Mouse (Mus musculus) B cell, adult 62 days (primary cell): ENCODE measurements around the gene Sptbn1. TPM values are rescaled to one million over a fixed set of nuclear protein-coding genes. Genes with fewer than 3 reads are reported as not detected.

ENCODE experiments used
- total RNA-seq: library from RNA; stranded (reverse); gene quantifications from 4 replicates; pipeline ENCODE4 v1.2.4, GENCODE M21; 2023

The Sptbn1 gene
- total RNA-seq = 204 to 215 TPM (median 209 TPM) in 4 replicates

DNA sequence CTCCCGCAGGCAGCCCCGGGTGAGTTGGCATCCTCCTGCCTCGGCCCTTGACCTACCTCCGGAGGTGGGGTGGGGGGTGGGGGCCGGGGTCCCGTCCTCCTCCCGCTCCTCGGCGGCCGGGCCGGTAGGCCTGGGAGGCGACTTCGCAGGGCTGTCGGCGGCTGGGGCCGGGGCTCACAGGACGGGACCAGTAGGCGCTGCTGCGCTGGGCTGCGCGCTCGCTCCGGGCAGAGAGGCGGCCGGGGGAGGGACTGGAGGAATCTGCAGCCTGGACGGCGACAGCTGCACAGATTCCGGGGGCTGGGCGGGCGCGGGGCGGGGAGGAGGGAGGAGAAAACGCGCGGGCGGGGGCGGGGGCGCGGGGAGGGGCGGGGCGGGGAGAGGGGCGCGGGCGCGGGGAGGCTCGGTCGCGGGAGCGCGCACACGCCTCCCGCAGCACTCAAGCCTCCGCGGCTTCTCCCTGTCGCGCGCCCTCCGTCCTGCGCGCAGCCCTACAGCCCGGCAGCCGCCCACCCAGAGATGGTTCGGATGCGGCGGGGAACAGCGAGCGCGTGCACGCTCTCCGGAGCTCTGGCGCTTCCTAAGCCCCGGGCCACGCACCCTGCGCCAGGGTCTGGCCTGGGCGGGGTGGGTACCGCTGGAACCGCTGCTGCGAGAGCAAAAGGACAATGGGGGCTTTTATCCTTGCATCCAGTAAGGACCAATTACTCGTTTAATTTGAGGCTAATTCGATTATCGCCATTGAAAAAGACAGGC lies at the start of gene Sptbn1:
TSS of gene Sptbn1 (minus strand) at position 284 of the 756 bp plus-strand sequence.

Other genes starting within 250 kb of the Sptbn1 start
- gene Eml6, start 242.1 kb downstream of the Sptbn1 start, total RNA-seq = 0.88 to 2.4 TPM (median 1.3 TPM) in 4 replicates
- gene 4930505A04Rik, start 203.7 kb upstream of the Sptbn1 start, total RNA-seq = not detected in 4 replicates